Mouse (Mus musculus) G1E (cell line): ENCODE results near the gene Ankrd17. TPM values are rescaled to one million over a fixed set of nuclear protein-coding genes. Genes with fewer than 3 reads are reported as not detected.
"Not testable (repeated sequence)": the region's sequence is repeated elsewhere in the genome, so short reads cannot be mapped to it uniquely, and the experiment has no call there.

Source experiments
- ATAC-seq: 2 replicates; pipeline ENCODE4 v1.8.0; 2016; ENCODE audit warnings: mild to moderate bottlenecking; ENCODE audit not compliant: insufficient number of reproducible peaks, poor library complexity, low FRiP score, severe bottlenecking; ENCODE audit errors: extremely low read depth
- DNase-seq: peaks from one replicate; pipeline ENCODE4 v3.0.0; 2012; ENCODE audit warnings: low spot score
- H3K27me3 ChIP-seq: 2 replicates; pipeline ENCODE4 v1.6.1; 2012; ENCODE audit warnings: mild to moderate bottlenecking, low read length, inconsistent platforms; ENCODE audit not compliant: insufficient read depth
- H3K36me3 ChIP-seq: replicated peaks from 2 replicates; pipeline ENCODE3; 2012; ENCODE audit warnings: mild to moderate bottlenecking, inconsistent platforms
- H3K4me1 ChIP-seq: 2 replicates; pipeline ENCODE4 v1.6.1; 2012; ENCODE audit warnings: low read depth, low read length, inconsistent platforms, mixed read lengths; ENCODE audit not compliant: insufficient read depth
- H3K4me3 ChIP-seq: 2 replicates; pipeline ENCODE4 v1.5.1; 2012; ENCODE audit warnings: low read depth, mild to moderate bottlenecking, inconsistent platforms, low read length, moderate library complexity, mixed read lengths
- H3K9me3 ChIP-seq: replicated peaks from 2 replicates; pipeline ENCODE4 v1.6.1; 2012; ENCODE audit warnings: inconsistent platforms
- CTCF ChIP-seq: IDR thresholded peaks from 2 replicates; pipeline ENCODE4 v1.5.1; 2012; ENCODE audit warnings: low read depth, low read length, inconsistent platforms, mixed read lengths
- GATA1 ChIP-seq: IDR thresholded peaks from 2 replicates; pipeline ENCODE4 v1.6.1; 2012; ENCODE audit warnings: borderline replicate concordance, low read length, inconsistent platforms, mixed read lengths
- GATA2 ChIP-seq: IDR thresholded peaks from 2 replicates; pipeline ENCODE4 v1.6.1; 2012; ENCODE audit warnings: low read depth, low read length, inconsistent platforms, borderline replicate concordance
- POLR2AphosphoS5 ChIP-seq: IDR thresholded peaks from 2 replicates; pipeline ENCODE4 v1.6.1; 2012; ENCODE audit warnings: low read depth, low read length, inconsistent platforms; ENCODE audit not compliant: insufficient replicate concordance
- TAL1 ChIP-seq: conservative IDR thresholded peaks from 2 replicates; pipeline ENCODE4 v1.6.1; 2012; ENCODE audit warnings: low read depth, low read length, inconsistent platforms, mixed read lengths
- polyA plus RNA-seq: library from polyadenylated mRNA; stranded (reverse); fragments of >175 nt; gene quantifications from 2 replicates; pipeline ENCODE4 v1.2.3, GENCODE M21; 2012
- total RNA-seq, 2 experiments: library from RNA; stranded (forward) in 1 of 2; stranded (reverse) in 1 of 2; fragments of 200-1000 nt in 1 of 2; fragments of >200 nt in 1 of 2; fragmentation: Nextera tagmentation in 1 of 2; gene quantifications; 2 replicates each; pipeline ENCODE4 v1.2.3; 2014 to 2017

Ankrd17 gene
- total and polyA plus RNA-seq, 3 experiments, result 17.5 to 182 (median 97.9) TPM

GRCm38 (mm10) chr5:90286559-90286958, 79.8 kb downstream of the Ankrd17 start:
- TF ChIP-seq CTCF (peak; percentile 14; the same call in 1 of the 2 replicates), GATA1 (no peak)
- ATAC-seq, result no peak

GRCm38 (mm10) chr5:90280061-90280460, 86.3 kb downstream of the Ankrd17 start:
- H3K9me3 ChIP-seq, result no peaks in the 10 kb centered on the region
- peaks cover 57% of the 10 kb centered on the region for H3K36me3 ChIP-seq
- TF ChIP-seq GATA1 (no peak), TAL1 (no peak)
- peaks cover 10% of the 10 kb centered on the region for H3K4me1 ChIP-seq
- no peak overlapping the region for H3K4me3 ChIP-seq
- DNase-seq (no peak), ATAC-seq (no peak)
- H3K27me3 ChIP-seq, result no peaks in the 10 kb centered on the region

More at GRCm38 (mm10) chr5:90286559-90286958, 79.8 kb downstream of the Ankrd17 start:
- peaks cover 5% of the 10 kb centered on the region for H3K4me1 ChIP-seq
- H3K4me3 ChIP-seq, result no peak overlapping the region
- no peaks in the 10 kb centered on the region for H3K9me3 ChIP-seq
- no peak for DNase-seq
- no peaks in the 10 kb centered on the region for H3K27me3 ChIP-seq
- H3K36me3 ChIP-seq, result peaks cover 77% of the 10 kb centered on the region

- Histone ChIP-seq H3K9me3 (no peaks in the 10 kb centered on the region), H3K36me3 (peaks cover 55% of the 10 kb centered on the region), H3K4me1 (peaks cover 10% of the 10 kb centered on the region), H3K27me3 (no peaks in the 10 kb centered on the region), H3K4me3 (no peak overlapping the region)
- ATAC-seq (peak; percentile 64), DNase-seq (no peak)
- TF ChIP-seq POLR2AphosphoS5 (no peak), CTCF (no peak), GATA2 (no peak), GATA1 (no peak), TAL1 (no peak)
Observed at GRCm38 (mm10) chr5:90279418-90279817, 87.0 kb downstream of the Ankrd17 start.

GRCm38 (mm10) chr5:90277443-90277842, 88.9 kb downstream of the Ankrd17 start:
- DNase-seq (no peak), ATAC-seq (no peak)
- H3K36me3 ChIP-seq, result peaks cover 48% of the 10 kb centered on the region
- TF ChIP-seq GATA1 (no peak), TAL1 (no peak), CTCF (no peak), POLR2AphosphoS5 (no peak), GATA2 (no peak)
- no peak overlapping the region for H3K4me3 ChIP-seq
- no peaks in the 10 kb centered on the region for H3K27me3 ChIP-seq
- peaks cover 6% of the 10 kb centered on the region for H3K4me1 ChIP-seq
- H3K9me3 ChIP-seq, result no peaks in the 10 kb centered on the region

GRCm38 (mm10) chr5:90274806-90275205, 91.6 kb downstream of the Ankrd17 start:
- DNase-seq, result no peak
- ATAC-seq, result no peak
- H3K9me3 ChIP-seq, result no peaks in the 10 kb centered on the region
- H3K27me3 ChIP-seq, result no peaks in the 10 kb centered on the region
- H3K36me3 ChIP-seq, result peaks cover 57% of the 10 kb centered on the region
- TF ChIP-seq POLR2AphosphoS5 (no peak), GATA2 (no peak), GATA1 (no peak), CTCF (no peak), TAL1 (no peak)
- no peak overlapping the region for H3K4me3 ChIP-seq
- peaks cover 2% of the 10 kb centered on the region; the same call in 1 of the 2 replicates for H3K4me1 ChIP-seq

- not testable (repeated sequence) for H3K4me3 ChIP-seq, DNase-seq, H3K9me3 ChIP-seq, ATAC-seq, H3K4me1 ChIP-seq, H3K27me3 ChIP-seq
- peaks cover 78% of the 10 kb centered on the region for H3K36me3 ChIP-seq
Observed at GRCm38 (mm10) chr5:90262230-90262629, 104.1 kb downstream of the Ankrd17 start.

GRCm38 (mm10) chr5:90257023-90257422, 109.4 kb downstream of the Ankrd17 start:
- DNase-seq (no peak), ATAC-seq (no peak)
- H3K4me3 ChIP-seq, result no peak overlapping the region
- H3K36me3 ChIP-seq, result peaks cover 88% of the 10 kb centered on the region
- no peaks in the 10 kb centered on the region for H3K9me3 ChIP-seq
- no peaks in the 10 kb centered on the region for H3K4me1 ChIP-seq
- TF ChIP-seq POLR2AphosphoS5 (no peak), GATA1 (no peak), GATA2 (no peak)
- H3K27me3 ChIP-seq, result no peaks in the 10 kb centered on the region
